Mouse (Mus musculus): ENCODE measurements around the gene Gm11634. TPM values are rescaled to one million over a fixed set of nuclear protein-coding genes. Genes with fewer than 3 reads are reported as not detected.
"Not testable (repeated sequence)": the region's sequence is repeated elsewhere in the genome, so short reads cannot be mapped to it uniquely, and the experiment has no call there.

Gm11634 gene
- polyA plus RNA-seq (2016; fragmentation: Nextera tagmentation; extraction: Ambion mirVana) = not detected in 2 replicates

DNA sequence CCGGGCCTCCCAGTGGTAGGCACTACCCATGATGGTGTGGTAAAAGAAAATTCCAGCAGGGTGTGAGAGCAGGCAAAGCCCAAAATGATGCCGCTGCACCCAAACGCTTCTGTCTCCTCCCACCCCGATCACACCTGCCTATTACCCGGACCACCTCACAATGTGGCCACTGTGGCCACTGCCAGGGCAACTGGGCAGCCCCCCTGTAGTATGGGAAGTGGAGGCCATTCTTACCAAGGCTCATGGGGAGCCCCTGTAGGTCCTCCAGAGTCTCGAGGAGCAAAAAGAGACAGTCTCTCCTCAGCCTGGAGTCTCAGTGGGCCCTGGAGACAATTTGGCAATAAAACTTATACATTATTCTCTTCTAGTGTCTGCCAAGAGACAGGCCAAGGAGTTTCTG lies at the start of gene Gm11634:
TSS of gene Gm11634 (minus strand) at position 101 of the 400 bp plus-strand sequence.
- no peaks in the 10 kb centered on the region for H3K4me1 ChIP-seq
- no peak within 1 kb of the TSS for H3K4me3 ChIP-seq
- no peak within 1 kb of the TSS for H3K27ac ChIP-seq
- no peak for DNase-seq (ENCODE audit: low spot score)
- 71% methylated on average over 6 of the region's 6 CpGs for WGBS
- no peaks in the 10 kb centered on the region for H3K36me3 ChIP-seq
- no peaks in the 10 kb centered on the region for H3K9me3 ChIP-seq
- H3K27me3 ChIP-seq (ENCODE audit: insufficient read depth, poor library complexity, severe bottlenecking) = 0 out of 2 replicates have a peak, but pooled peaks cover 7% of the 10 kb centered on the region

DNA sequence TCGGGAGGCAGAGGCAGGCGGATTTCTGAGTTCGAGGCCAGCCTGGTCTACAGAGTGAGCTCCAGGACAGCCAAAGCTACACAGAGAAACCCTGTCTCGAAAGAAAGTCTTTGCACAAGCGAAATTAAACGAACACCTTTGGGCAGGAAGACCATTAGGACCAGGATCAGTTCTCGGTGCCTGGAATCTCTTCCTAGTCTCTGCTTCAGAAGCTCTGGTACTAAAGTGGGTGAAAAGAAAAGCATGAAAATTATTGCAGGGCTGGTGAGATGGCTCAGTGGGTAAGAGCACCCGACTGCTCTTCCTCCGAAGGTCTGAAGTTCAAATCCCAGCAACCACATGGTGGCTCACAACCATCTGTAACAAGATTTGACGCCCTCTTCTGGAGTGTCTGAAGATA lies 48.0 kb upstream of the Gm11634 start:
- WGBS = 89% methylated on average over 10 of the region's 10 CpGs
- H3K4me3 ChIP-seq; DNase-seq (ENCODE audit: low spot score): not testable (repeated sequence)

DNA sequence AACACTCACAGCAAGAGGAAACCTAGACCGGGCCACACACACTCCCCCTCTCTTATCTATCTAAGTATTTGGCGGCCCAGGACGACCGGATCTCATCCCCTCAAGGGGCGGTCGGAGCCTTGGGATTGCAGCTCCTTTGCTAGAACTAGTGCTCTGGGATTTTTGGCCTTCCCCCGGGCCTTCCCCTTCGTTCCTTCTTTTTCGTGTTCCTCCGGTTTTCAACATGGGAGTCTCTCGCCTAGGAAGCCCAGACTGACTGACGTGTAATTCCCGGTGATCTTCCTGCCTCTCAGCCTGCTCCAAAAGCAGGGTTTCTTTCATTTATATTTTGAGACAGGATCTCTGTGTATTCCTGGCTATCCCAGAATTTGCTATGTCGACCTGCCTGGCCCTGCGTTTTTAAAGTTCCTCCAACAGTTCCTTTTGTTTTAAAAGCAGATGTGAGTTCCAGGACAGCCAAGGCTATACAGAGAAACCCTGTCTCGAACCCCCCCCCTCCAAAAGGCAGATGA lies 47.3 kb upstream of the Gm11634 start:
- not testable (repeated sequence) for H3K36me3 ChIP-seq; H3K4me1 ChIP-seq; H3K9me3 ChIP-seq; DNase-seq (ENCODE audit: low spot score); H3K27me3 ChIP-seq (ENCODE audit: insufficient read depth, poor library complexity, severe bottlenecking)
- WGBS = 11% methylated on average over 16 of the region's 16 CpGs
- Histone ChIP-seq H3K27ac (peak overlapping the region; percentile 89), H3K4me3 (peak overlapping the region; percentile 43)

More for the DNA sequence above, 48.0 kb upstream of the Gm11634 start:
- H3K27ac ChIP-seq; H3K9me3 ChIP-seq; H3K4me1 ChIP-seq; H3K36me3 ChIP-seq; H3K27me3 ChIP-seq (ENCODE audit: insufficient read depth, poor library complexity, severe bottlenecking): not testable (repeated sequence)

DNA sequence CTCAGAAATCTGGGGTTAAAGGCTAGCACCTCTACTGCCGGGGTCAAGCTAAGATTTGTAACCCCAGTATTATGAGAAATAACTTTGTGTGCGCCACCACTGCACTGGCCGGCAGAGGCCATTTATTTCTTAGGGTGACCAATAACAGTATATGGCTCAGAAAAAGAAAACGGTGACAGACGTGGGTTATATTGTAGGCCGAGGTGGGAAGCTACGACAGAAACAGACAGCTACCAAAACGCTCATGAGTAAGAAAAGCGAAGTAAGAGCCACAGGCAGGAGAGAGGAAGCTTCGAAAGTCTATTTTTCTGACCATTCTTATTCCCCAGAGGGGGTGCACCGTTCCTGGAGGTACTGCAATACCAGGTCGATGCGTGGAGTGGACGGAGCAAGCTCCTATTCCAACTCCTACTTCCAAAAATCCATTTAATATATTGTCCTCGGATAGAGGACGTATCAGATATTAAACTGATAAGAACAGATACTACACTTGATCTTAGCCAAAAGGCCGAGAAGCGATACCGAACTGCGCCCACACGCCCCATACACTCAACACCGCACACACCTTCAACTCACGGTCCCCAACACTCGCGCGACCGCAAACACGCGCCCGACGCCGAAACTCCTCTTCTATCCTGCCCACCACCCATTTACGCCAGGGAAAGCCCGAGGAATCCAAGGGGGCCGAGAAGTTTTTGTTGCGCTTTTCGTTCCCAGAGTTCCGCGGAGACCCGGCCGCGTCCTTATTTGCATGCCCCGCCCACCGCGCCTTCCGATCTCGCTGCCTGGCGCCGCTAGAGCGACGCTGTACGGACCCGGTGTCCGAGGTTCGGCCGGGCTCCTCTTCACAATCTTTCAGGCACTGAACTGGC lies 46.6 kb upstream of the Gm11634 start:
- not testable (repeated sequence) for H3K4me1 ChIP-seq; H3K9me3 ChIP-seq; H3K36me3 ChIP-seq; H3K27me3 ChIP-seq (ENCODE audit: insufficient read depth, poor library complexity, severe bottlenecking)
- under 1% methylated on average over 45 of the region's 56 CpGs for WGBS
- peak; percentile 90 for DNase-seq (ENCODE audit: low spot score)
- peak overlapping the region; percentile 43 for H3K4me3 ChIP-seq
- H3K27ac ChIP-seq = peak overlapping the region; percentile 89

DNA sequence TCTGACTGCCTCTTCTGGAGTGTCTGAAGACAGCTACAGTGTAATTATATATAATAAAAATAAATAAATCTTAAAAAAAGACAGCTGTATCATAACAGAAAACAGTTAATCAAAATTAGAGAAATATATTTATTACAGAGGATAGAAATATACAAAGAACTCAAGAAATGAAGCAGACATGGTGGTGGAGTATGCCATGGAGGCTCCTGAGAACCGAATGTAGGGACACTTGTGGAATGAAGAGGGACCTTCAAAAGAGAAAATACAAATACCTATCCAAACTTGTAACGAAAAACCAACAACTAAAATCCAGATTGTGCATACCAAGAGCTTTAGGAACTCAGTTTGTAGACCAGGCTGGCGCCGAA lies 46.0 kb upstream of the Gm11634 start:
- H3K4me3 ChIP-seq; H3K9me3 ChIP-seq; H3K27ac ChIP-seq; H3K27me3 ChIP-seq (ENCODE audit: insufficient read depth, poor library complexity, severe bottlenecking); DNase-seq (ENCODE audit: low spot score); H3K36me3 ChIP-seq; H3K4me1 ChIP-seq: not testable (repeated sequence)
- 2% methylated on average over 4 of the region's 4 CpGs for WGBS

DNA sequence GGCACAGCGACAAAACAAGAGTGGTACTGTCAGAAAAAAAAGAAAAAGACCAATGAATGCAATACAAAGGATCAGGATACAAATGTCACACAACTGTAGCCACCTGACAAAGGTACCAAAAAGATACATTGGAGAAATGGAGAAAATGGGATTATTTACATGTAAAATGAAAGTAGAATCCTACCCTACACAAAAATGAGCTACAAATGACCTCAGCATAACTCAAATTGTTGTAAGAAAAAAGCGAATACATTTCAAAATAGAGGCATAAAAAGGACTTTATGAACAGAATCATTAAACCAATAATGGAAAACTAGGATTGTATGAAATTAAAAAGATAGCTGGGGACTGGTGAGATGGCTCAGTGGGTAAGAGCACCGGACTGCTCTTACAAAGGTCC lies 45.5 kb upstream of the Gm11634 start:
- H3K27me3 ChIP-seq (ENCODE audit: insufficient read depth, poor library complexity, severe bottlenecking) = no peaks in the 10 kb centered on the region
- H3K4me1 ChIP-seq = peaks cover 3% of the 10 kb centered on the region; the same call in 1 of the 2 replicates
- no peak overlapping the region for H3K4me3 ChIP-seq
- DNase-seq (ENCODE audit: low spot score) = no peak
- H3K9me3 ChIP-seq = no peaks in the 10 kb centered on the region
- H3K36me3 ChIP-seq = no peaks in the 10 kb centered on the region
- no peak overlapping the region for H3K27ac ChIP-seq
- WGBS = 55% methylated on average over 3 of the region's 3 CpGs

DNA sequence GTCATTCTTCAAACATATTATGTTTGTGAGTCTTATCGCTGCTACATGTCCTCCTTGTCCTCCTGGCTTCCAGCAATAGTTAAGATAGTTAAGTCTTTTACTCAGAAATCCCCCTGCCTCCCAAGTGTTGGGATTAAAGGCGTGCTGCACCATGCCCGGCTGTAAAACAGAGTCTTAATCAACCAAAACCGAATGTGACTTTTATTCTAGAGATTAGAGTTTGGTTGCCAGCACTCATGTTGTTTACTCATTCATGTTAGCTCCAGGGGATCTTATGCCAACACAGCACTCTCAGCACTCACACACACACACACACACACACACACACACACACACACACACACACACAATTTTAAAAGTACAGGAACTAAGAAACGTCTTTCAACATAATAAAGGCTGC lies 43.9 kb upstream of the Gm11634 start:
- Histone ChIP-seq H3K27me3 (ENCODE audit: insufficient read depth, poor library complexity, severe bottlenecking) (no peaks in the 10 kb centered on the region), H3K36me3 (no peaks in the 10 kb centered on the region), H3K4me3 (no peak overlapping the region), H3K4me1 (peaks cover 3% of the 10 kb centered on the region; the same call in 1 of the 2 replicates), H3K9me3 (no peaks in the 10 kb centered on the region), H3K27ac (no peak overlapping the region)
- 50% methylated on average over 5 of the region's 5 CpGs for WGBS
- DNase-seq (ENCODE audit: low spot score) = no peak

DNA sequence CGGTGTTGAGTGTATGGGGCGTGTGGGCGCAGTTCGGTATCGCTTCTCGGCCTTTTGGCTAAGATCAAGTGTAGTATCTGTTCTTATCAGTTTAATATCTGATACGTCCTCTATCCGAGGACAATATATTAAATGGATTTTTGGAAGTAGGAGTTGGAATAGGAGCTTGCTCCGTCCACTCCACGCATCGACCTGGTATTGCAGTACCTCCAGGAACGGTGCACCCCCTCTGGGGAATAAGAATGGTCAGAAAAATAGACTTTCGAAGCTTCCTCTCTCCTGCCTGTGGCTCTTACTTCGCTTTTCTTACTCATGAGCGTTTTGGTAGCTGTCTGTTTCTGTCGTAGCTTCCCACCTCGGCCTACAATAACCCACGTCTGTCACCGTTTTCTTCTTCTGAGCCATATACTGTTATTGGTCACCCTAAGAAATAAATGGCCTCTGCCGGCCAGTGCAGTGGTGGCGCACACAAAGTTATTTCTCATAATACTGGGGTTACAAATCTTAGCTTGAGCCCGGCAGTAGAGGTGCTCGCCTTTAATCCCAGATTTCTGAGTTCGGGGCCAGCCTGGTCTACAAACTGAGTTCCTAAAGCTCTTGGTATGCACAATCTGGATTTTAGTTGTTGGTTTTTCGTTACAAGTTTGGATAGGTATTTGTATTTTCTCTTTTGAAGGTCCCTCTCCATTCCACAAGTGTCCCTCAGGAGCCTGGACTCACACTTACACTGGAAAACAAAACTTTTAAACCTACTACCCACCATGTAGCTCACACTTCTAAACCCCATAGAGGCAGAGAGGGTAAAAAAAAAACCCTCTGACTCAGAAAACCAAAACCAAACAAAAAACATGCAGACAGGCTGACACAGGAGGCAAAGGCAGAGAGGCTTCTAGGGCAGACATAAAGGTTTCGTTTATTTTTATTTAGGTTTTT lies 42.9 kb upstream of the Gm11634 start:
- H3K27me3 ChIP-seq (ENCODE audit: insufficient read depth, poor library complexity, severe bottlenecking); H3K4me3 ChIP-seq; H3K4me1 ChIP-seq; H3K9me3 ChIP-seq; H3K36me3 ChIP-seq: not testable (repeated sequence)
- peak overlapping the region; percentile 84 for H3K27ac ChIP-seq
- WGBS = 6% methylated on average over 14 of the region's 26 CpGs
- DNase-seq (ENCODE audit: low spot score) = peak; percentile 89

DNA sequence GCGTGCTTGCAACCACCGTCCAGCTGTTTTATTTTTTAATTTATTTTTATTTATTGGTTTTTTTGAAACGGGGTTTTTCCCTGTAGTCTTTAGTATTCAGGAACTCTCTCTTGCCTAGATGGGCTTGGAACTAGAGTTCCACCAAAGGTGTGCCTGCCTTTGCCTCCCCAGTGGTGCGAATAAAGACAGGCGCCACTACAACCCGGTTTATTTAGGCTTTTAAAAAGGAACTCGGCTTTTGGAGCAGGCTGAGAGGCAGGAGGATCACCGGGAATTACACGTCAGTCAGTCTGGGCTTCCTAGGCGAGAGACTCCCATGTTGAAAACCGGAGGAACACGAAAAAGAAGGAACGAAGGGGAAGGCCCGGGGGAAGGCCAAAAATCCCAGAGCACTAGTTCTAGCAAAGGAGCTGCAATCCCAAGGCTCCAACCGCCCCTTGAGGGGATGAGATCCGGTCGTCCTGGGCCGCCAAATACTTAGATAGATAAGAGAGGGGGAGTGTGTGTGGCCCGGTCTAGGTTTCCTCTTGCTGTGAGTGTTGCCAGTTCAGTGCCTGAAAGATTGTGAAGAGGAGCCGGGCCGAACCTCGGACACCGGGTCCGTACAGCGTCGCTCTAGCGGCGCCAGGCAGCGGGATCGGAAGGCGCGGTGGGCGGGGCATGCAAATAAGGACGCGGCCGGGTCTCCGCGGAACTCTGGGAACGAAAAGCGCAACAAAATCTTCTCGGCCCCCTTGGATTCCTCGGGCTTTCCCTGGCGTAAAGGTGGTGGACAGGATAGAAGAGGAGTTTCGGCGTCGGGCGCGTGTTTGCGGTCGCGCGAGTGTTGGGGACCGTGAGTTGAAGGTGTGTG lies 42.0 kb upstream of the Gm11634 start:
- H3K4me3 ChIP-seq = peak overlapping the region; percentile 51
- WGBS = 6% methylated on average over 53 of the region's 53 CpGs

DNA sequence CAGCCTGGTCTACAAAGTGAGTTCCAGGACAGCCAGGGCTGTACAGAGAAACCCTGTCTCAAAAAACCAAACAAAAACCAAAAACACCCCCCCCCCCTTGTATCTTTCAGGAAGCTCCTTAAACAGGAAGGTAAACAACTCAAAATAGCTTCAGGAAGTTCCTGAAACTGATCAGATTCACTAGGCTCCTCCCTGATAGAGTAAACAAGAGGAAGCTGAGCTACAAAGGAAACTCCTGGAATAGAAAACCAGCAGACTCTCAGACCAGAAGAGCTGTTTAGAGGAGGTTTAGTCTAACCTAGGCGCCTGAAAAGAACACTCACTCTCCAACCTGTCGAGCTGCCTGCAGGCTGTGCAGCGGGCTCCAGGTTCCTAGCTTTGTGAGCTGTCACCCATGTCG lies 40.7 kb upstream of the Gm11634 start:
- no peak overlapping the region for H3K27ac ChIP-seq
- no peak for DNase-seq (ENCODE audit: low spot score)
- 86% methylated on average over 4 of the region's 4 CpGs for WGBS
- H3K9me3 ChIP-seq = no peaks in the 10 kb centered on the region
- H3K4me1 ChIP-seq = peaks cover 3% of the 10 kb centered on the region; the same call in 1 of the 2 replicates
- H3K27me3 ChIP-seq (ENCODE audit: insufficient read depth, poor library complexity, severe bottlenecking) = no peaks in the 10 kb centered on the region
- H3K36me3 ChIP-seq = peaks cover 5% of the 10 kb centered on the region; the same call in 1 of the 2 replicates
- no peak overlapping the region for H3K4me3 ChIP-seq

More for the DNA sequence above, 42.0 kb upstream of the Gm11634 start:
- H3K27me3 ChIP-seq (ENCODE audit: insufficient read depth, poor library complexity, severe bottlenecking); H3K9me3 ChIP-seq; H3K36me3 ChIP-seq; H3K4me1 ChIP-seq: not testable (repeated sequence)
- DNase-seq (ENCODE audit: low spot score) = peak; percentile 86
- peak overlapping the region; percentile 84 for H3K27ac ChIP-seq

DNA sequence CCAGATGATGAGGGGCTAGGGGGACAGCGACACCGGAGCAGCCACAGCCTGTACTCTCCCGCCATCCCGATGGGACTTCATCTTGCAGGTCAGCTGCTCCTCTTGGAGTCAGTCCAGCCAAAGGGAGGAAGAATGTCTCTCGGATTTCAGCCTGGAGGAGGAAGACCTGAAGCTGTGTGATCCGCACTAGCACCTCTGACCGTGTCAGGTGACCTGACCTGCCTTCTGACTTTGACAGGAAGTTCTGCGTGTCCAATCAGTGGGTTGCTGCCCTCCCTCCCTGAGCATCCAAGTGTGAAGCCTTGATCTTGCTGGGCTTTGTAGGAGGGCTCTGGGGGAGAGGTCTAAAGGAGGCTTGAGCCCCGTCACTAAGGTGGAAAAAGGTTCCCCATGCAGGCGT lies 36.6 kb upstream of the Gm11634 start:
- Histone ChIP-seq H3K36me3 (peaks cover 12% of the 10 kb centered on the region; the same call in 1 of the 2 replicates), H3K27me3 (ENCODE audit: insufficient read depth, poor library complexity, severe bottlenecking) (no peaks in the 10 kb centered on the region), H3K4me3 (no peak overlapping the region), H3K4me1 (peaks cover 2% of the 10 kb centered on the region; the same call in 1 of the 2 replicates), H3K27ac (no peak overlapping the region), H3K9me3 (no peaks in the 10 kb centered on the region)
- DNase-seq (ENCODE audit: low spot score) = no peak
- 74% methylated on average over 10 of the region's 10 CpGs for WGBS

DNA sequence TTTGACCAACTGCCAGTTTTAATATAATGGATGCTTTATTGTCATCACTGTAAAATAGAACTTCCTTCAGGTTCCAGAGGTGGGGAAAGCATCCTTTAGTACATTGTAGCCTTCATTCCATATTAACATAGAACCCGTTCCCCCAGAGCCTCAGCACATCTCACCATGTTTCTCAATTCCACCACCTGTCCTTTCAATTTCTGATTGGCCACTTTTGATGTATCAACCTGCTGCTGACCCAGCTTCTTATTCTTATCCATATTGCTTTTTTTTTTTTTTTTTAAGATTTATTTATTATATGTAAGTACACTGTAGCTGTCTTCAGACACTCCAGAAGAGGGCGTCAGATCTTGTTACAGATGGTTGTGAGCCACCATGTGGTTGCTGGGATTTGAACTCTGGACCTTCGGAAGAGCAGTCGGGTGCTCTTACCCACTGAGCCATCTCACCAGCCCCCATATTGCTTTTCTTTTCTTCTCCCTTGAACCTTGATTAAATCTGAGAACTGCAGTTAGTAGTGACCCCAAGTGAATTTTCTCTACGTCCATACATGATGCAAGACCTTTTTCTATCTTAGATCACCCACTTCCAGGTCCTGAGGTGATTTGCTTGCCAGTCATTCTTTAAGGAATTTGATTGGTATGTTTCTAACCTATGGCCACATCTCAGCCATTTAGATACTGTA lies 29.8 kb upstream of the Gm11634 start:
- not testable (repeated sequence) for H3K9me3 ChIP-seq; H3K27me3 ChIP-seq (ENCODE audit: insufficient read depth, poor library complexity, severe bottlenecking); H3K36me3 ChIP-seq; DNase-seq (ENCODE audit: low spot score)
- Histone ChIP-seq H3K4me3 (peak overlapping the region; percentile 72), H3K4me1 (peaks cover 18% of the 10 kb centered on the region), H3K27ac (0 out of 2 replicates have a peak overlapping the region, but pooled peaks have one; percentile 98)
- WGBS = 68% methylated on average over 4 of the region's 5 CpGs
